Mouse (Mus musculus): Measurements from ENCODE around the gene Jmy. TPM values are rescaled to one million over a fixed set of nuclear protein-coding genes. Genes with fewer than 3 reads are reported as not detected.

The Jmy gene
- polyA plus RNA-seq, 1 experiment from 2014 or later = 8.9 TPM

DNA sequence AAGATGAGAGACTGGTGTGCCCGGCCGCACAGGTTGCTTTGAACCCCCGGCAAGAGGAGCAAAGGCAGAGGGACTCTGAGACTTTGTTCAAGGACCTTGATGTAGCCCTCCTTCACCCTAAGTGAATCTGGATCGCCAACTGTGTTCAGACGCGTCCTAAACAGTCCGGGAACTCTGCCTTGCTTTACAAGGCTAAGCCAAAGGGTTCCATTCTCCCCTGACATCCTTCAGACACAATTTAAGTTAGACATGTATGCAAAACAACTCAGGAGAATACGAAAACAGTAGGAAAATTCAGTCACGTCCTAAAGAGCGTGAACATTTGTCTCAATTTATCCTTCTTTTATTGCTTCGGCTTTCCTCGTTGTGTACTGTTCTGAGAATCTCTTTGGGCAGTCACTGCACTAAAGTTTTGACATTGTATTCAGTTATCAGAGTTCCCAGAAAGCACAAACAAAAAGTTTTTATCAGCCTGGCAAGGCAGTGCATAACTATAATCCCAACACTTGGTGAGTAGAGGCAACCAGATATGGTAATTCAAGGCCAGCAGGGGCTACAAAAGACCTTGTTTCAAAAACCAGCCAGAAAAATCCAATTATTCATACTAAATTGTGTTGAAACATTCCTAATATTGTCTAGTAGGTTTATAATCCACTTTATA is 495 bp upstream of the Jmy start:
- Histone ChIP-seq H3K4me1 (peaks cover 26% of the 10 kb centered on the region), H3K36me3 (peaks cover 6% of the 10 kb centered on the region), H3K9ac (peak overlapping the region; percentile 57), H3K9me3 (replicated peaks) (no peaks in the 10 kb centered on the region), H3K27ac (peak overlapping the region; percentile 95), H3K27me3 (replicated peaks) (no peaks in the 10 kb centered on the region), H3K4me2 (peak overlapping the region; percentile 89), H3K4me3 (peak overlapping the region; percentile 93)
- WGBS (ENCODE audit: insufficient replicate concordance) = 13% methylated on average over 12 of the region's 12 CpGs
- ATAC-seq = peak; percentile 19; the same call in 1 of the 2 replicates

GRCm38 (mm10) chr13:93498211-93499166 is 1.1 kb downstream of the Jmy start:
- H3K36me3 ChIP-seq = peaks cover 19% of the 10 kb centered on the region
- H3K4me1 ChIP-seq = peaks cover 39% of the 10 kb centered on the region
- peak; percentile 57 for ATAC-seq
- H3K4me3 ChIP-seq = peak overlapping the region; percentile 93
- peak overlapping the region; percentile 95 for H3K27ac ChIP-seq
- no peaks in the 10 kb centered on the region for H3K9me3 ChIP-seq (replicated peaks)
- H3K4me2 ChIP-seq = peak overlapping the region; percentile 89
- under 1% methylated on average over 94 of the region's 94 CpGs for whole genome bisulfite sequencing (ENCODE audit: insufficient replicate concordance)
- H3K9ac ChIP-seq = peak overlapping the region; percentile 98
- H3K27me3 ChIP-seq (replicated peaks) = no peaks in the 10 kb centered on the region

- H3K9ac ChIP-seq = peak overlapping the region; percentile 98
- H3K27me3 ChIP-seq (replicated peaks) = no peaks in the 10 kb centered on the region
- no peaks in the 10 kb centered on the region for H3K9me3 ChIP-seq (replicated peaks)
- peak overlapping the region; percentile 93 for H3K4me3 ChIP-seq
- WGBS (ENCODE audit: insufficient replicate concordance) = 29% methylated on average over 1 of the region's 1 CpGs
- H3K4me2 ChIP-seq = peak overlapping the region; percentile 89
- H3K36me3 ChIP-seq = peaks cover 26% of the 10 kb centered on the region
- H3K4me1 ChIP-seq = peaks cover 48% of the 10 kb centered on the region
- H3K27ac ChIP-seq = peak overlapping the region; percentile 95; the same call in 1 of the 2 replicates
- no peak for ATAC-seq
Measured at GRCm38 (mm10) chr13:93496977-93497376, 2.6 kb downstream of the Jmy start.

GRCm38 (mm10) chr13:93488510-93488909 is 11.1 kb downstream of the Jmy start:
- WGBS (ENCODE audit: insufficient replicate concordance) = 79% methylated on average over 2 of the region's 2 CpGs
- H3K27me3 ChIP-seq (replicated peaks) = no peaks in the 10 kb centered on the region
- H3K4me2 ChIP-seq = no peak overlapping the region
- no peak for ATAC-seq
- H3K4me1 ChIP-seq = peaks cover 34% of the 10 kb centered on the region
- H3K27ac ChIP-seq = no peak overlapping the region
- H3K9ac ChIP-seq = no peak overlapping the region
- no peak overlapping the region for H3K4me3 ChIP-seq
- H3K36me3 ChIP-seq = peaks cover 50% of the 10 kb centered on the region
- no peaks in the 10 kb centered on the region for H3K9me3 ChIP-seq (replicated peaks)

DNA sequence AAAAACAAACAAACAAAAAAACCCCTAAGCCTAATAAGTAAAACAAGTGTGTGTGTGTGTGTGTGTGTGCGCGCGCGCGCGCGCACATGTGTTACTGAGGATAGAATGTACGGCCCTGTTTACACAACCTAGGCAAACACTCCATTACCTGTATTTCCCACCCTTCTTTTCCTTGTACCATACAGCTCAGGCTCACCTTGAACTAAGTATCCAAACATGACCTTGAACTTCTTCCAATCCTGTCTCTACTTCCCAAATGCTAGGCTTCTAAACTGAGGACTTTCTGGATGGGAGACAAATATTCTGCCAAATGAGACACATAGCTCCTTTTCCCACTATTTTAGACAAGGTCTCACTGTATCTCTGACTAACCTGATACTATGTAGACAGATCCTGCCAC is 11.9 kb downstream of the Jmy start:
- Histone ChIP-seq H3K36me3 (peaks cover 52% of the 10 kb centered on the region), H3K4me3 (no peak overlapping the region), H3K27me3 (replicated peaks) (no peaks in the 10 kb centered on the region), H3K9ac (no peak overlapping the region), H3K4me1 (peaks cover 27% of the 10 kb centered on the region), H3K27ac (no peak overlapping the region), H3K9me3 (replicated peaks) (no peaks in the 10 kb centered on the region), H3K4me2 (no peak overlapping the region)
- no peak; the same call in 1 of the 2 replicates for ATAC-seq
- 98% methylated on average over 8 of the region's 8 CpGs for WGBS (ENCODE audit: insufficient replicate concordance)

DNA sequence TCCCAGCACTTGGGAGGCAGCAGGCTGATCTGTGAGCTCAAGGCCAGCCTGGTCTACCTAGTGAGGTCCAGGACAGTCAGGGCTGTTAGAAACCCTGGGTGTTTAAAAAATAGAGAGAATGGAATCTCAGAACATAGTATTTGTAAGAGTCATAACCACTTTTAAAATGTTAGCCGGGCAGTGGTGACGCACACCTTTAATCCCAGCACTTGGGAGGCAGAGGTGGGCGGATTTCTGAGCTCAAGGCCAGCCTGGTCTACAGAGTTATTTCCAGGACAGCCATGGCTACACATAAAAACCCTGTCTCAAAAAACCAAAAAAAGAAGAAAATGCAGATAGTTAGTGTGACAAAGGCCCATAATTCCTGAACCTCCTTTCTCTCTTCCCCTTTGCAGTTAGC is 15.3 kb downstream of the Jmy start:
- Histone ChIP-seq H3K4me1 (peaks cover 16% of the 10 kb centered on the region), H3K9ac (no peak overlapping the region), H3K27me3 (replicated peaks) (no peaks in the 10 kb centered on the region), H3K4me2 (no peak overlapping the region), H3K4me3 (no peak overlapping the region), H3K27ac (no peak overlapping the region), H3K9me3 (replicated peaks) (no peaks in the 10 kb centered on the region), H3K36me3 (peaks cover 51% of the 10 kb centered on the region)
- WGBS (ENCODE audit: insufficient replicate concordance) = 86% methylated on average over 3 of the region's 3 CpGs
- ATAC-seq = no peak

DNA sequence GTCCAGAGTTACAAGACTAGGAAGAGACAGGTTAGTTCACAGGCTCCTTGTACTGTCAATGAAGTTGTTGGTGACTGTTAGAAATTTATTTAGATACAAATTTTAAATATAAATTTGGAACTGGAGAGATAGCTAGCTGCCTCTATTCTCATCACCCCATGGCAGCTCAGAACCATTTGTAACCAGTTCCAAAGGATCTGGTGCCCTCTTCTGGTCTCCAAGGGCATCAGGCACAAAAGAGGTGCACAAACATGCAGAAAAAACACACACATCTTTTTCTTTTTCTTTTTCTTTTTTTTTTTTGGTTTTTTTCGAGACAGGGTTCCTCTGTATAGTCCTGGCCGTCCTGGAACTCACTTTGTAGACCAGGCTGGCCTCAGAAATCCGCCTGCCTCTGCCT is 18.5 kb downstream of the Jmy start:
- Histone ChIP-seq H3K4me3 (no peak overlapping the region), H3K27ac (no peak overlapping the region), H3K4me1 (no peaks in the 10 kb centered on the region), H3K4me2 (no peak overlapping the region), H3K9ac (no peak overlapping the region), H3K27me3 (replicated peaks) (no peaks in the 10 kb centered on the region), H3K36me3 (peaks cover 45% of the 10 kb centered on the region), H3K9me3 (replicated peaks) (no peaks in the 10 kb centered on the region)
- WGBS (ENCODE audit: insufficient replicate concordance) = 88% methylated on average over 3 of the region's 3 CpGs
- no peak for ATAC-seq

GRCm38 (mm10) chr13:93478344-93478743 is 21.3 kb downstream of the Jmy start:
- H3K4me1 ChIP-seq = no peaks in the 10 kb centered on the region
- 63% methylated on average over 3 of the region's 3 CpGs for WGBS (ENCODE audit: insufficient replicate concordance)
- H3K36me3 ChIP-seq = peaks cover 42% of the 10 kb centered on the region
- H3K27ac ChIP-seq = no peak overlapping the region
- H3K27me3 ChIP-seq (replicated peaks) = no peaks in the 10 kb centered on the region
- ATAC-seq = no peak
- H3K9ac ChIP-seq = no peak overlapping the region
- no peak overlapping the region for H3K4me2 ChIP-seq
- H3K9me3 ChIP-seq (replicated peaks) = no peaks in the 10 kb centered on the region
- no peak overlapping the region for H3K4me3 ChIP-seq

- Histone ChIP-seq H3K4me1 (no peaks in the 10 kb centered on the region), H3K27me3 (replicated peaks) (no peaks in the 10 kb centered on the region), H3K36me3 (peaks cover 52% of the 10 kb centered on the region), H3K9ac (no peak overlapping the region), H3K27ac (no peak overlapping the region), H3K4me3 (no peak overlapping the region), H3K4me2 (no peak overlapping the region), H3K9me3 (replicated peaks) (no peaks in the 10 kb centered on the region)
- no peak for ATAC-seq
- WGBS (ENCODE audit: insufficient replicate concordance) = 85% methylated on average over 3 of the region's 3 CpGs
Measured at GRCm38 (mm10) chr13:93468355-93468754, 31.3 kb downstream of the Jmy start.

- Histone ChIP-seq H3K9me3 (replicated peaks) (no peaks in the 10 kb centered on the region), H3K27ac (no peak overlapping the region), H3K4me2 (no peak overlapping the region), H3K36me3 (peaks cover 63% of the 10 kb centered on the region), H3K4me1 (no peaks in the 10 kb centered on the region), H3K9ac (no peak overlapping the region), H3K4me3 (no peak overlapping the region), H3K27me3 (replicated peaks) (no peaks in the 10 kb centered on the region)
- ATAC-seq = no peak
- 86% methylated on average over 7 of the region's 7 CpGs for WGBS (ENCODE audit: insufficient replicate concordance)
Measured at GRCm38 (mm10) chr13:93459566-93459965, 40.0 kb downstream of the Jmy start.

DNA sequence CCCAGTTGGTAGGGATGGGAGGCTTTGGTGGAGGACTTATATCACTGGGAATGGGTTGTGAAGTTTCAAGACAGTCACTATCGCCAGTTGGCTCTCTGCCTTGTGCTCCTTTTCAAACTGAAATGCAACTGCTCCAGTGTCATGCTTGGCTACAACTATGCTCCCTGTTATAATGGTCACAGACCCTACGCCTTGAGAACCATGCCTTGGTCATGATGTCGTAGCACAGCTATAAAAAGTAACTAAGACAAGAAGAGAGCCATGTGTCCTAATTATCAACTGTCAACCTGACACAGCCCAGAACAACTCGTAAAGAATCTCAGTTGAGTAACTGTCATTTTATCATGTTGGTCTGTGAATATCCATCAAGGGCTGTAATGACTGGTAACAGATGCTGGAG is 41.0 kb downstream of the Jmy start:
- WGBS (ENCODE audit: insufficient replicate concordance) = 82% methylated on average over 4 of the region's 4 CpGs
- Histone ChIP-seq H3K36me3 (peaks cover 63% of the 10 kb centered on the region), H3K27ac (no peak overlapping the region)

DNA sequence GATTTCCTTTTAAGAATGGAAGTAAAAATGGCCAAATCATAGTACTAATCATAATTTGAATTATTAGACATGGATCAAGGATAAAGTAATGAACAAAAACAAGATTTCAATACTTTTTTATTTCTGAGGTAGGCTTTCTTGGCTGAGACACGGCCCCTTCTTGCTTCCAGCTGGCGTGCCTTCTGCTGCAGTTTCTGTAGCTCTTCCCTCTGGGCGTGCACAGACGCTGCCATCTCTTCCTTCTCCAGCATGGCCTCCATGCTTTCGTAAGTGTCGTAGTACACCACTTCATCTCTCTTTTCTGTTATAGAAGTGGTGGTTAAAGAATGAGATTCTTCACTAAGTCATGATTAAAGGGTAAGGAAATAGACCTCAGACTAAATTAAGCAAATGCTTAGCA is 46.3 kb downstream of the Jmy start:
- Histone ChIP-seq H3K4me3 (no peak overlapping the region), H3K27ac (no peak overlapping the region), H3K27me3 (replicated peaks) (no peaks in the 10 kb centered on the region), H3K4me1 (no peaks in the 10 kb centered on the region), H3K9ac (no peak overlapping the region), H3K4me2 (no peak overlapping the region), H3K36me3 (peaks cover 65% of the 10 kb centered on the region), H3K9me3 (replicated peaks) (no peaks in the 10 kb centered on the region)
- ATAC-seq = no peak
- WGBS (ENCODE audit: insufficient replicate concordance) = 90% methylated on average over 6 of the region's 6 CpGs

More for the DNA sequence above, 41.0 kb downstream of the Jmy start:
- no peak overlapping the region for H3K4me2 ChIP-seq
- H3K9ac ChIP-seq = no peak overlapping the region
- no peak overlapping the region for H3K4me3 ChIP-seq
- no peak for ATAC-seq
- no peaks in the 10 kb centered on the region for H3K4me1 ChIP-seq
- H3K27me3 ChIP-seq (replicated peaks) = no peaks in the 10 kb centered on the region
- no peaks in the 10 kb centered on the region for H3K9me3 ChIP-seq (replicated peaks)

Data from liver, embryonic 12.5 days (tissue).